Mouse (Mus musculus): Measurements from ENCODE around the gene 1600012H06Rik. TPM values are rescaled to one million over a fixed set of nuclear protein-coding genes. Genes with fewer than 3 reads are reported as not detected.
"Not testable (repeated sequence)": the region's sequence is repeated elsewhere in the genome, so short reads cannot be mapped to it uniquely, and the experiment has no call there.

The 1600012H06Rik gene
- 32.1 and 33.9 TPM in 2 replicates for polyA plus RNA-seq (2014; fragmentation: Nextera tagmentation; extraction: Ambion mirVana)

GRCm38 (mm10) chr17:14943009-14943728 lies at the start of gene 1600012H06Rik, which contains the start of gene Wdr27:
Gene 1600012H06Rik, plus strand, starts transcription at chr17:14943184.
Gene Wdr27, minus strand, starts transcription at chr17:14943158.
- Histone ChIP-seq H3K36me3 (replicated peaks; ENCODE audit: control insufficient read depth, insufficient read depth, low read depth, low read length) (no peaks in the 10 kb centered on the region), H3K9ac (replicated peaks; ENCODE audit: low read length) (peak within 1 kb of the TSS; percentile 77), H3K27me3 (ENCODE audit: control insufficient read depth, insufficient read depth, low read length) (no peaks in the 10 kb centered on the region), H3K27ac (replicated peaks; ENCODE audit: low read depth, low read length) (no peak within 1 kb of the TSS), H3K4me2 (ENCODE audit: low read depth, low read length) (peak within 1 kb of the TSS; percentile 80), H3K9me3 (replicated peaks; ENCODE audit: control insufficient read depth, low read length) (no peaks in the 10 kb centered on the region), H3K4me3 (ENCODE audit: low read depth, low read length) (peak within 1 kb of the TSS; percentile 79), H3K4me1 (ENCODE audit: control insufficient read depth, insufficient read depth, low read length) (no peaks in the 10 kb centered on the region)
- WGBS: under 1% methylated on average over 54 of the region's 54 CpGs
- ATAC-seq (replicated peaks; ENCODE audit: insufficient number of reproducible peaks, low FRiP score, low TSS enrichment, low read depth) (peak; percentile 97), DNase-seq (ENCODE audit: low spot score) (peak; percentile 100)

GRCm38 (mm10) chr17:14895058-14895457 lies 47.9 kb upstream of the 1600012H06Rik start:
- not testable (repeated sequence) for H3K27me3 ChIP-seq (ENCODE audit: control insufficient read depth, insufficient read depth, low read length); H3K9ac ChIP-seq (replicated peaks; ENCODE audit: low read length); H3K9me3 ChIP-seq (replicated peaks; ENCODE audit: control insufficient read depth, low read length); H3K4me1 ChIP-seq (ENCODE audit: control insufficient read depth, insufficient read depth, low read length); H3K4me3 ChIP-seq (ENCODE audit: low read depth, low read length); DNase-seq (ENCODE audit: low spot score); H3K4me2 ChIP-seq (ENCODE audit: low read depth, low read length); H3K36me3 ChIP-seq (replicated peaks; ENCODE audit: control insufficient read depth, insufficient read depth, low read depth, low read length); H3K27ac ChIP-seq (replicated peaks; ENCODE audit: low read depth, low read length); ATAC-seq (replicated peaks; ENCODE audit: insufficient number of reproducible peaks, low FRiP score, low TSS enrichment, low read depth)

- Histone ChIP-seq H3K4me3 (ENCODE audit: low read depth, low read length) (no peak overlapping the region), H3K27ac (replicated peaks; ENCODE audit: low read depth, low read length) (no peak overlapping the region), H3K36me3 (replicated peaks; ENCODE audit: control insufficient read depth, insufficient read depth, low read depth, low read length) (no peaks in the 10 kb centered on the region), H3K27me3 (ENCODE audit: control insufficient read depth, insufficient read depth, low read length) (no peaks in the 10 kb centered on the region), H3K4me1 (ENCODE audit: control insufficient read depth, insufficient read depth, low read length) (no peaks in the 10 kb centered on the region), H3K9me3 (replicated peaks; ENCODE audit: control insufficient read depth, low read length) (no peaks in the 10 kb centered on the region), H3K4me2 (ENCODE audit: low read depth, low read length) (no peak overlapping the region), H3K9ac (replicated peaks; ENCODE audit: low read length) (no peak overlapping the region)
- DNase-seq (ENCODE audit: low spot score) (no peak), ATAC-seq (replicated peaks; ENCODE audit: insufficient number of reproducible peaks, low FRiP score, low TSS enrichment, low read depth) (no peak)
- WGBS: 73% methylated on average over 1 of the region's 1 CpGs
These were observed 44.0 kb upstream of the 1600012H06Rik start for GRCm38 (mm10) chr17:14898972-14899371.

GRCm38 (mm10) chr17:14903212-14903611 lies 39.8 kb upstream of the 1600012H06Rik start:
- Histone ChIP-seq H3K9me3 (replicated peaks; ENCODE audit: control insufficient read depth, low read length) (no peaks in the 10 kb centered on the region), H3K27ac (replicated peaks; ENCODE audit: low read depth, low read length) (no peak overlapping the region), H3K27me3 (ENCODE audit: control insufficient read depth, insufficient read depth, low read length) (no peaks in the 10 kb centered on the region), H3K4me1 (ENCODE audit: control insufficient read depth, insufficient read depth, low read length) (no peaks in the 10 kb centered on the region), H3K4me3 (ENCODE audit: low read depth, low read length) (no peak overlapping the region), H3K4me2 (ENCODE audit: low read depth, low read length) (no peak overlapping the region), H3K36me3 (replicated peaks; ENCODE audit: control insufficient read depth, insufficient read depth, low read depth, low read length) (no peaks in the 10 kb centered on the region), H3K9ac (replicated peaks; ENCODE audit: low read length) (no peak overlapping the region)
- WGBS: 85% methylated on average over 3 of the region's 3 CpGs
- ATAC-seq (replicated peaks; ENCODE audit: insufficient number of reproducible peaks, low FRiP score, low TSS enrichment, low read depth) (no peak), DNase-seq (ENCODE audit: low spot score) (no peak)

- no peak overlapping the region for H3K4me2 ChIP-seq (ENCODE audit: low read depth, low read length)
- no peak overlapping the region for H3K9ac ChIP-seq (replicated peaks; ENCODE audit: low read length)
- no peak overlapping the region for H3K27ac ChIP-seq (replicated peaks; ENCODE audit: low read depth, low read length)
- no peak for DNase-seq (ENCODE audit: low spot score)
- no peaks in the 10 kb centered on the region for H3K9me3 ChIP-seq (replicated peaks; ENCODE audit: control insufficient read depth, low read length)
- H3K4me1 ChIP-seq (ENCODE audit: control insufficient read depth, insufficient read depth, low read length): no peaks in the 10 kb centered on the region
- no peak for ATAC-seq (replicated peaks; ENCODE audit: insufficient number of reproducible peaks, low FRiP score, low TSS enrichment, low read depth)
- no peaks in the 10 kb centered on the region for H3K36me3 ChIP-seq (replicated peaks; ENCODE audit: control insufficient read depth, insufficient read depth, low read depth, low read length)
- H3K27me3 ChIP-seq (ENCODE audit: control insufficient read depth, insufficient read depth, low read length): no peaks in the 10 kb centered on the region
- 82% methylated on average over 6 of the region's 6 CpGs for WGBS
- H3K4me3 ChIP-seq (ENCODE audit: low read depth, low read length): no peak overlapping the region
These were observed 38.8 kb upstream of the 1600012H06Rik start for GRCm38 (mm10) chr17:14904206-14904605.

DNA sequence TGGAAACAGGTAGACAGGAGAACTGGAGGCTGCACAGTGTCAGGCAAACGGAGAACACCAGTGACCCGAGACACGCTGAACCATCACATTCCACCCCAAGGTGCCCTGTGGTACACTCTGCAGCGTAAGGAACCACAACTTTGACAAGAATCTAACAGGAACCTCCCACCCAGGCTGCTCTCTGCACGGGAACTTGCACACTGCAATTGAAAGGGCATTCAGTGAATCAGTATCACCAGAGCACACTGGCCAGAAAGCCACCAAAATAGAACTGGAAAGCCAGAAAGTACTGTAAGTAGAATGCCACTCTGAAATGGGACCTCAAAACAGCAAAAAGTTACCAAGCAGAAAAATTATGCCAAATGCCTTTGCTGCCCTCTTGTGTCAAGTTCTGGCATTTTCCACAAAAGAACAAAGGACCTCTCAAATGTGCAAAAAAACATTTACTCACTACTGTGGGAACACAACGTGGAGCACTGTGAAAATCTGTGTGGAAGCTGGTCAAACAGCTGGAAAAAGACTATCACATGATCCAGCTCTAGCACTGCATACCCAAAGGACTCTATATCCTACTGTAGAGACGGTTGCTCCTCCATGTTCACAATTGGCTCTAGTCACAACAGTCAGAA lies 38.2 kb upstream of the 1600012H06Rik start:
- WGBS: 55% methylated on average over 7 of the region's 7 CpGs
- peak; percentile 89 for DNase-seq (ENCODE audit: low spot score)
- no peaks in the 10 kb centered on the region for H3K9me3 ChIP-seq (replicated peaks; ENCODE audit: control insufficient read depth, low read length)

GRCm38 (mm10) chr17:14906611-14907010 lies 36.4 kb upstream of the 1600012H06Rik start:
- Histone ChIP-seq H3K27me3 (ENCODE audit: control insufficient read depth, insufficient read depth, low read length) (no peaks in the 10 kb centered on the region), H3K36me3 (replicated peaks; ENCODE audit: control insufficient read depth, insufficient read depth, low read depth, low read length) (no peaks in the 10 kb centered on the region), H3K4me2 (ENCODE audit: low read depth, low read length) (no peak overlapping the region), H3K9ac (replicated peaks; ENCODE audit: low read length) (no peak overlapping the region), H3K4me3 (ENCODE audit: low read depth, low read length) (no peak overlapping the region), H3K27ac (replicated peaks; ENCODE audit: low read depth, low read length) (no peak overlapping the region), H3K4me1 (ENCODE audit: control insufficient read depth, insufficient read depth, low read length) (no peaks in the 10 kb centered on the region), H3K9me3 (replicated peaks; ENCODE audit: control insufficient read depth, low read length) (no peaks in the 10 kb centered on the region)
- WGBS: 40% methylated on average over 1 of the region's 1 CpGs
- DNase-seq (ENCODE audit: low spot score): no peak
- ATAC-seq (replicated peaks; ENCODE audit: insufficient number of reproducible peaks, low FRiP score, low TSS enrichment, low read depth): no peak

More for the DNA sequence above, 38.2 kb upstream of the 1600012H06Rik start:
- no peaks in the 10 kb centered on the region for H3K27me3 ChIP-seq (ENCODE audit: control insufficient read depth, insufficient read depth, low read length)
- no peaks in the 10 kb centered on the region for H3K36me3 ChIP-seq (replicated peaks; ENCODE audit: control insufficient read depth, insufficient read depth, low read depth, low read length)
- peak; percentile 48; the same call in 1 of the 2 replicates for ATAC-seq (replicated peaks; ENCODE audit: insufficient number of reproducible peaks, low FRiP score, low TSS enrichment, low read depth)
- H3K4me2 ChIP-seq (ENCODE audit: low read depth, low read length): no peak overlapping the region
- no peaks in the 10 kb centered on the region for H3K4me1 ChIP-seq (ENCODE audit: control insufficient read depth, insufficient read depth, low read length)
- H3K9ac ChIP-seq (replicated peaks; ENCODE audit: low read length): peak overlapping the region; percentile 47
- H3K27ac ChIP-seq (replicated peaks; ENCODE audit: low read depth, low read length): no peak overlapping the region
- H3K4me3 ChIP-seq (ENCODE audit: low read depth, low read length): no peak overlapping the region

DNA sequence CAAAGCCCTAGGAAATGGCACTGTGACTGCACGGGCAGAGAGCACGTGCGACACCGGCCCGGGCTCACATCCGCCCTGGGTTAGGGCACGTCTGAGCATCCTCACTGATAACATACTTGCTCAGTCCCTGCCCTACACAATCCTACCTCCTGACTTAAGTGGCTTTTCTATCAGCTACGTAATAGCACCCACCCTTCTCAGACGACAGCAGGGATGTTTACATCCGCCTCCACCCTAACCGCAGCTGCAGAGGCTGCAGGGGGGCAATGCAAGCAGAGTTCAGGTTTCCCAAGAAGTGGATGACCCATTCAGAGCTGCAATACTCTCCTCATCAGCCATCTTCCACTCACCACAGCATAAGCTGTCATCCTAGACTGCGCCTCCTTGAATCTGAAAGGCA lies 35.8 kb upstream of the 1600012H06Rik start:
- no peaks in the 10 kb centered on the region for H3K36me3 ChIP-seq (replicated peaks; ENCODE audit: control insufficient read depth, insufficient read depth, low read depth, low read length)
- no peaks in the 10 kb centered on the region for H3K9me3 ChIP-seq (replicated peaks; ENCODE audit: control insufficient read depth, low read length)
- no peak overlapping the region for H3K4me2 ChIP-seq (ENCODE audit: low read depth, low read length)
- H3K27ac ChIP-seq (replicated peaks; ENCODE audit: low read depth, low read length): no peak overlapping the region
- WGBS: 65% methylated on average over 12 of the region's 12 CpGs
- H3K4me1 ChIP-seq (ENCODE audit: control insufficient read depth, insufficient read depth, low read length): no peaks in the 10 kb centered on the region
- no peaks in the 10 kb centered on the region for H3K27me3 ChIP-seq (ENCODE audit: control insufficient read depth, insufficient read depth, low read length)
- H3K4me3 ChIP-seq (ENCODE audit: low read depth, low read length): no peak overlapping the region
- no peak for ATAC-seq (replicated peaks; ENCODE audit: insufficient number of reproducible peaks, low FRiP score, low TSS enrichment, low read depth)
- H3K9ac ChIP-seq (replicated peaks; ENCODE audit: low read length): no peak overlapping the region
- no peak for DNase-seq (ENCODE audit: low spot score)

Data from embryonic facial prominence, embryonic 11.5 days (tissue).